Mouse (Mus musculus) heart, embryonic 12.5 days (tissue): ENCODE measurements around the gene Ube4b. TPM values are rescaled to one million over a fixed set of nuclear protein-coding genes. Genes with fewer than 3 reads are reported as not detected.
"Not testable (repeated sequence)": the region's sequence is repeated elsewhere in the genome, so short reads cannot be mapped to it uniquely, and the experiment has no call there.

Source experiments
- ATAC-seq: fragments of 200-750 bp; cut with Nextera tagmentation; 2 replicates; pipeline ENCODE4 v1.8.0; 2017; ENCODE audit warnings: moderate TSS enrichment, moderate library complexity; ENCODE audit not compliant: insufficient number of reproducible peaks, low FRiP score
- H3K27ac ChIP-seq: fragments of 300-500 bp; sonication (generic); 2 replicates; pipeline ENCODE4 v1.5.1; 2016; ENCODE audit warnings: mild to moderate bottlenecking, moderate library complexity; ENCODE audit not compliant: poor library complexity, severe bottlenecking
- H3K27me3 ChIP-seq: fragments of 300-500 bp; sonication (generic); replicated peaks from 2 replicates; pipeline ENCODE4 v1.6.1; 2016; ENCODE audit warnings: mild to moderate bottlenecking, moderate library complexity
- H3K36me3 ChIP-seq: fragments of 300-500 bp; sonication (generic); 2 replicates; pipeline ENCODE4 v1.6.1; 2016; ENCODE audit warnings: mild to moderate bottlenecking, moderate library complexity
- H3K4me1 ChIP-seq: fragments of 300-500 bp; sonication (generic); replicated peaks from 2 replicates; pipeline ENCODE4 v1.6.1; 2016; ENCODE audit warnings: mild to moderate bottlenecking
- H3K4me2 ChIP-seq: fragments of 300-500 bp; sonication (generic); 2 replicates; pipeline ENCODE4 v1.6.1; 2016; ENCODE audit warnings: mild to moderate bottlenecking, moderate library complexity
- H3K4me3 ChIP-seq: fragments of 300-500 bp; sonication (generic); 2 replicates; pipeline ENCODE4 v1.5.1; 2016; ENCODE audit warnings: mild to moderate bottlenecking
- H3K9ac ChIP-seq: fragments of 300-500 bp; sonication (generic); 2 replicates; pipeline ENCODE4 v1.6.1; 2016; ENCODE audit warnings: mild to moderate bottlenecking, moderate library complexity
- H3K9me3 ChIP-seq: fragments of 300-500 bp; sonication (generic); replicated peaks from 2 replicates; pipeline ENCODE4 v1.6.1; 2016; ENCODE audit warnings: mild to moderate bottlenecking, moderate library complexity
- WGBS: fragments of 180-500 bp; shearing (Covaris S2); methylation state at CpG from one replicate; pipeline ENCODE4 v1.1.7; 2016; 5-methylcytosine and 5-hydroxymethylcytosine counted together
- polyA plus RNA-seq: library from polyadenylated mRNA; unstranded; fragments of >200 nt; fragmentation: Nextera tagmentation; extraction: Ambion mirVana; gene quantifications from 2 replicates; pipeline ENCODE4 v1.2.1, GENCODE M21; 2016

Ube4b gene
- polyA plus RNA-seq: 50.3 and 58.3 TPM in 2 replicates

- under 1% methylated on average over 48 of the region's 50 CpGs for WGBS
- no peaks in the 10 kb centered on the region for H3K27me3 ChIP-seq
- peaks cover 17% of the 10 kb centered on the region for H3K4me1 ChIP-seq
- no peaks in the 10 kb centered on the region for H3K9me3 ChIP-seq
- peak within 1 kb of the TSS; percentile 98 for H3K27ac ChIP-seq
- peak; percentile 96 for ATAC-seq
- H3K4me2 ChIP-seq: peak within 1 kb of the TSS; percentile 76
- H3K4me3 ChIP-seq: peak within 1 kb of the TSS; percentile 93
- H3K36me3 ChIP-seq: peaks cover 6% of the 10 kb centered on the region; the same call in 1 of the 2 replicates
- peak within 1 kb of the TSS; percentile 96 for H3K9ac ChIP-seq
Measured at GRCm38 (mm10) chr4:149426325-149427199, at the start of gene Ube4b. Gene Ube4b (minus strand): TSS chr4:149426749.

DNA sequence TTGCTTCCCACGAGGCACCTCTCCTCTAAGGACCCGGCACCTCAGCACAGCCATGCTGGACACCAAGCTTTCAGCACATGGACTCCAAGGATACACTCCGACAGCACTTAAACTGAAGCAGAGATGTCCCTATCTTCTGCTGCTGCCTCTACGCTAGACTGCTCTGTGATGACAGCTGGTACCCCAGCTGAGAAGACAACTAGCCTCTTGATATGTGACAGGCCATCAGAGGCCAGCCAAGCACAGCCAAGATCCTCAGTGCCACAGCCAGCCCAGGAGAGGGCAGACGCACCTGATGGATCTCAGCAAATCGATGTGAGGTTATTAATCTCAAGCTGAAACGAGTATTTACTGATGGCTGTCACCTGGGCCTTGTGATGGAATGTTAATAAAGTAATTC lies 48.5 kb upstream of the Ube4b start:
- H3K27ac ChIP-seq: no peak overlapping the region
- WGBS: 65% methylated on average over 7 of the region's 7 CpGs
- H3K4me3 ChIP-seq: no peak overlapping the region
- no peak overlapping the region for H3K4me2 ChIP-seq
- no peaks in the 10 kb centered on the region for H3K9me3 ChIP-seq
- ATAC-seq: no peak
- no peaks in the 10 kb centered on the region for H3K27me3 ChIP-seq
- peaks cover 35% of the 10 kb centered on the region for H3K36me3 ChIP-seq
- no peak overlapping the region for H3K9ac ChIP-seq
- H3K4me1 ChIP-seq: peaks cover 10% of the 10 kb centered on the region

DNA sequence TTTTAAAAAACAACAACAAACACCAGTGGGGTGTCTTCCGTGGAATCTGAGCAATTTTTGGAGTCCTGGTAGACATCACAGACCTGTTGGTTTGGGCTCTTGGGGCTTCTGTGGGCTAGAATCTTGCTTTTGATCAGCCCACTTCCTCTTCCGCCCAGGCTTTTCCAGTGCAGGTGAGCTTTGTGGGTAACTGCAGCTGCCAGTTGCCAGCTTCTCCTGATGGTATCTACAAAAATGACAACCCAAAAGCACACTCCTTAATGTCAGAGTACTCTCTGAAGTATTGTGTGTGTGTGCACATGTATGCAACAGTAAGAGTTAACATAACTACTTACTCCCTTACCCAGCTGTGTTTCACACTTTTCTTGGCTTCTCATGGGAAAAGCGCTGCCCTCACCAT lies 43.0 kb upstream of the Ube4b start:
- WGBS: 91% methylated on average over 3 of the region's 3 CpGs
- Histone ChIP-seq H3K36me3 (peaks cover 49% of the 10 kb centered on the region), H3K27ac (no peak overlapping the region), H3K9me3 (no peaks in the 10 kb centered on the region), H3K4me1 (peaks cover 6% of the 10 kb centered on the region; the same call in 1 of the 2 replicates), H3K4me3 (no peak overlapping the region), H3K9ac (no peak overlapping the region), H3K4me2 (no peak overlapping the region), H3K27me3 (no peaks in the 10 kb centered on the region)
- no peak for ATAC-seq

- H3K9me3 ChIP-seq: no peaks in the 10 kb centered on the region
- no peak for ATAC-seq
- WGBS: 60% methylated on average over 6 of the region's 6 CpGs
- H3K4me2 ChIP-seq: no peak overlapping the region
- no peak overlapping the region for H3K9ac ChIP-seq
- H3K36me3 ChIP-seq: peaks cover 9% of the 10 kb centered on the region
- no peak overlapping the region for H3K27ac ChIP-seq
- H3K4me1 ChIP-seq: peaks cover 15% of the 10 kb centered on the region
- H3K27me3 ChIP-seq: no peaks in the 10 kb centered on the region
- no peak overlapping the region for H3K4me3 ChIP-seq
Measured at GRCm38 (mm10) chr4:149463435-149463950, 36.9 kb upstream of the Ube4b start.

- no peaks in the 10 kb centered on the region for H3K9me3 ChIP-seq
- no peak overlapping the region for H3K27ac ChIP-seq
- no peak overlapping the region for H3K4me3 ChIP-seq
- no peaks in the 10 kb centered on the region for H3K27me3 ChIP-seq
- 75% methylated on average over 6 of the region's 6 CpGs for WGBS
- no peak overlapping the region for H3K9ac ChIP-seq
- H3K4me1 ChIP-seq: peaks cover 18% of the 10 kb centered on the region
- ATAC-seq: no peak
- H3K36me3 ChIP-seq: peaks cover 3% of the 10 kb centered on the region
- H3K4me2 ChIP-seq: no peak overlapping the region
Measured at GRCm38 (mm10) chr4:149462305-149462971, 35.9 kb upstream of the Ube4b start.

- H3K4me3 ChIP-seq: no peak overlapping the region
- no peak overlapping the region for H3K4me2 ChIP-seq
- no peaks in the 10 kb centered on the region; the same call in 1 of the 2 replicates for H3K36me3 ChIP-seq
- no peak overlapping the region for H3K9ac ChIP-seq
- H3K27me3 ChIP-seq: no peaks in the 10 kb centered on the region
- H3K4me1 ChIP-seq: peaks cover 18% of the 10 kb centered on the region
- no peaks in the 10 kb centered on the region for H3K9me3 ChIP-seq
- no peak for ATAC-seq
- 70% methylated on average over 5 of the region's 7 CpGs for WGBS
- no peak overlapping the region for H3K27ac ChIP-seq
Measured at GRCm38 (mm10) chr4:149461579-149462304, 35.2 kb upstream of the Ube4b start.

DNA sequence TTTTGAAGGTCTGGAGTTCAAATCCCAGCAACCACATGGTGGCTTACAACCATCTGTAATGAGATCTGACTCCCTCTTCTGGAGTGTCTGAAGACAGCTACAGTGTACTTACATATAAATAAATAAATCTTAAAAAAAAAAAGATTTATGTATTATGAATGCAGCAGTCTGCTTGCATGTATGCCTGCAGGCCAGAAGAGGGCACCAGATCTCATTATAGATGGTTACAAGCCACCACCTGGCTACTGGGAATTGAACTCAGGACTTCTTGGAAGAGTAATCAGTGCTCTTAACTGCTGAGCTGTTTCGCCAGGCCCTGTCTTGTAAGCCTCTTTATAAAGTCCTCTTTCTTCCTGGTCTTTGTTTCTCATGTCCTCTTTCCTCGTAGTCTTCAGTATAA lies 33.9 kb upstream of the Ube4b start:
- peaks cover 18% of the 10 kb centered on the region for H3K4me1 ChIP-seq
- H3K9ac ChIP-seq, H3K4me2 ChIP-seq, H3K4me3 ChIP-seq, ATAC-seq, H3K27ac ChIP-seq, H3K36me3 ChIP-seq, H3K27me3 ChIP-seq, H3K9me3 ChIP-seq: not testable (repeated sequence)
- WGBS: 84% methylated on average over 2 of the region's 2 CpGs

DNA sequence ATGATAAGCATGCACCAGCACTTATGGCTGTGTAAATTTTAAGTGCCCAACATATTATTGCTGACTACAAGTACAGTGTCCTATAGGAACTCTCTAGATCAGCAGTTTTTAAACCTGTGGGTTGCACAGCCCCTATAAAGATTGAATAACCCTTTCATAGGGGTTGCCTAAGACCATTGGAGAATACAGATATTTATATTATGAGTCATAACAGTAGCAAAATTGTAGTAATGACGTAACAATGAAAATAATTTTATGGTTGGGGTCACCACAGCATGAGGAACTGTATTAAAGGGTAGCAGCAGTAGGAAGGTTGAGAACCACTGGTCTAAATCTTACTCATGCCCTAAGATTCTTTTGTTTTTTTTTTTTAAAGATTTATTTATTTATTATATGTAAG lies 32.9 kb upstream of the Ube4b start:
- no peak for ATAC-seq
- Histone ChIP-seq H3K4me1 (peaks cover 18% of the 10 kb centered on the region), H3K27me3 (no peaks in the 10 kb centered on the region), H3K9me3 (no peaks in the 10 kb centered on the region), H3K4me3 (no peak overlapping the region), H3K4me2 (no peak overlapping the region), H3K27ac (no peak overlapping the region), H3K36me3 (no peaks in the 10 kb centered on the region), H3K9ac (no peak overlapping the region)
- 78% methylated on average over 1 of the region's 1 CpGs for WGBS

DNA sequence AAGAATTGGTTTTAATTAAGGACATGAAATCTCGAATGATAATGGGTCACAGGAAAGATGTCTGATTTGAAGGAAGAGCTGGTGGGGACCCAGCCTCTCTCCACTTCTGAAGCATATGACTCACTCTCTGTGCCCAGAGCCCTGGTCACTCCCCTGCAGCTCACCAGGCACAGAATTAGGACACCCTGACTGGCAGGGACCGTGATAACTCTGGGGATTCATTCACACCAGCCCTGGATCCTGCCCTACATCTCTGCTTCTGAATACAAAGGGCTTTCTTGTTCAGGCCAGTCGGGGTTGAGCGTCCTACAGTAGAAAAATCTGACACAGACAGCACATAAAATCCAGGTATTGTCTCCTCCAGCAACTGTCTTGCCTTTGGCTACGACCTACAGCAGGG lies 32.0 kb upstream of the Ube4b start:
- Histone ChIP-seq H3K4me1 (peaks cover 17% of the 10 kb centered on the region), H3K4me2 (no peak overlapping the region), H3K9ac (no peak overlapping the region), H3K36me3 (no peaks in the 10 kb centered on the region), H3K27me3 (no peaks in the 10 kb centered on the region), H3K27ac (no peak overlapping the region), H3K4me3 (no peak overlapping the region), H3K9me3 (no peaks in the 10 kb centered on the region)
- WGBS: 51% methylated on average over 5 of the region's 5 CpGs
- ATAC-seq: no peak

DNA sequence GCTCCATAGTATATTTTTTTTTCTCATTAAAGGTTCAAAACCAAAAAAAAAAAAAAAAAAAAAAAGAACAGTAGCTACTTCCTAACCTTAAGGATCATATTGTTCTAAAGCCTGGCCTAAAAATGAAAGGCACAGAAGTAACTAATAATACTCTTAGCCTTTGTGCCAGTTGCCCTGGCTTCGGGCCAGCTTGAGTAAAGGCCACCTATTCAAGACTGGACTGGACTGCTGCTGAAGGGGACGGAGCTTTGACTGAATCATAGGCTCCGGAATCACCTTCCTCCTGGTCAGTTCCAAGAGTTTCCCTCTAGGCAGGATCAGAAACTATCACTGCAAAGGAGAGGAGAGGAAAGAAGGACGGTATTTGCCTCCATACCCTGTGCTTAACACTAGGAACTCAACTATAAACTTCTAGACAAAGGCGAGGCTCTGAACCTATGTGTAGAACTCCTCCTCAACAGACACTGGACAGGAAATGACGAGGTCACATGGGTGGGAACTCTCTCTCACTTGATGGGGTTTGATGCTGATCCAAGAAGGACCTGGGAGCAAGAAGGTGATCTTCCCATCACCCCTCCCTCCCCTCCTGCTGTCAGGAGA lies 31.4 kb upstream of the Ube4b start:
- Histone ChIP-seq H3K4me1 (peaks cover 16% of the 10 kb centered on the region), H3K27ac (no peak overlapping the region), H3K27me3 (no peaks in the 10 kb centered on the region), H3K9ac (no peak overlapping the region; the same call in 1 of the 2 replicates), H3K4me2 (no peak overlapping the region), H3K9me3 (no peaks in the 10 kb centered on the region), H3K4me3 (no peak overlapping the region), H3K36me3 (no peaks in the 10 kb centered on the region)
- 0 out of 2 replicates have a peak, but pooled peaks have one; percentile 15 for ATAC-seq
- WGBS: 65% methylated on average over 6 of the region's 6 CpGs
